Mouse (Mus musculus): ENCODE measurements around the gene Mllt3. TPM values are rescaled to one million over a fixed set of nuclear protein-coding genes. Genes with fewer than 3 reads are reported as not detected.

Gene Mllt3
- polyA plus RNA-seq, 1 experiment from 2014 or later, result 34.8 TPM

DNA sequence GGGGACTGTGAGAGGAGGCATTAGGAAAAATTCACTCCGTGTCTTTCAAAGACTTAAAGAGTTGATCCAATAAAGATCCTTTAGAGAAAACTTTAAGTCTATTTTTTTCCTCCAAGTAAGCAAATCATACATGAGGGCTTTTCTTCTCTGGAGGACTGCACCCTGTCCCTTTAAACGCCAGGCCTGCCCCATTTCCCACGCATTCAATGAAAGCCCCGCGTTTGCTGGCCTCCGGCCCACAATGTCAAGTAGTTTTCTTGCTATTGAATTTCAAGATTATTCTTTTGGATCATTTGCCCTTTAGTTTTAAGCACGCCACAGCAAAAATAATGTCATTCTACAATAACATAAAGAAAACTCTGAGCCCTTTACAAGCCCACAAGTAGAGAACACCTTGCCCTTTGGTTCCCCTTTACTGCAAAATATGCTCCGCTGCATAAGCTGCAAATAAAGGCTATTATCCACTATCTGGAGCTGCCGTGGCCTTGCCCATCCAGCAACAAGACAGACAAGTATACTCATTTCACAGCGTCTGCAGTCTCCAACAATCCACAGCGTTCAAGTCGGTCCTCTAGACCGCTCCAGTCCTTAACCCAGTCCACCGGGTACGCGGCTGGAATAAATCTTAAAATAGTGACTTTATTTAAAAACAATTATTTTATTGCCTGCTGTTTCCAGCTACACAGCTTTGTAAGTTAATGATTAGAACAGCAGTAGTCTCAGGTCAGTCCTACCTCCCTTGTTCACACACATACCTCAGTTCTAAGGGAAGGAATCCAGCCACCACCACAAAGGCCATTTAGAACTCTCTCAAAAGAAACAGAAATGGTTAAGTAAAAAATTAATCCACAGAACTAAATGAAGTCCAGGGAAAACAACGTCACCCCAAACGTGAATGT lies 15.5 kb downstream of the Mllt3 start:
- WGBS (ENCODE audit: insufficient replicate concordance), result 79% methylated on average over 18 of the region's 18 CpGs

DNA sequence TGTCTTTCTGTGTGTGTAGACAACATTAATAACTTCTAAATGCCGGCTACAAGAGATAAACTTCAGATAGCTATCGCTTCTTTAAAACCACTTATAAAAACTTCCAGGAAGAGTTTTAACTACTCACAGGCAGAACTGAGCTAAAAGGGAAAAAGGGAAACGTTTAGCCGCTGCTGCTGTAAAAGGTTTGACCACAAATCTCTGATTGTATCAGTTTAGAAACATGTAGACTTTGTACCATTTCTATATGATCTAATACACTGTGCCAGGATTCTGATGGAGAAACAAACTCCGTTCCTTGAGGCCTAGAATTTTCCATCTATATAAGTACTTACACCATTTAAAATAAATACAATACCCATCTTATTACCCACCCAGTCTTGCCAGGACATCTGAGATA lies 17.4 kb downstream of the Mllt3 start:
- 32% methylated on average over 5 of the region's 5 CpGs for WGBS (ENCODE audit: insufficient replicate concordance)
- H3K27ac ChIP-seq (ENCODE audit: low read depth), result no peak overlapping the region
- H3K4me2 ChIP-seq (ENCODE audit: low read depth, low read length), result no peak overlapping the region
- ATAC-seq, result no peak
- no peaks in the 10 kb centered on the region for H3K36me3 ChIP-seq (replicated peaks; ENCODE audit: insufficient read depth, low read length)
- no peak overlapping the region for H3K4me3 ChIP-seq (ENCODE audit: low read depth, low read length)
- H3K9me3 ChIP-seq (ENCODE audit: low read length), result no peaks in the 10 kb centered on the region
- no peaks in the 10 kb centered on the region for H3K27me3 ChIP-seq (ENCODE audit: insufficient read depth, low read length)
- H3K4me1 ChIP-seq (ENCODE audit: insufficient read depth), result no peaks in the 10 kb centered on the region
- H3K9ac ChIP-seq (replicated peaks), result no peak overlapping the region
- TF ChIP-seq CTCF (IDR thresholded peaks at IDR 0.05; ENCODE audit: low read depth) (no peak), EP300 (IDR thresholded peaks at IDR 0.05; ENCODE audit: low read depth) (no peak)
- DNase-seq, result no peak

More for the DNA sequence above, 15.5 kb downstream of the Mllt3 start:
- Histone ChIP-seq H3K4me2 (ENCODE audit: low read depth, low read length) (no peak overlapping the region), H3K27ac (ENCODE audit: low read depth) (no peak overlapping the region), H3K9me3 (ENCODE audit: low read length) (no peaks in the 10 kb centered on the region), H3K27me3 (ENCODE audit: insufficient read depth, low read length) (no peaks in the 10 kb centered on the region), H3K36me3 (replicated peaks; ENCODE audit: insufficient read depth, low read length) (no peaks in the 10 kb centered on the region), H3K4me3 (ENCODE audit: low read depth, low read length) (no peak overlapping the region), H3K9ac (replicated peaks) (no peak overlapping the region), H3K4me1 (ENCODE audit: insufficient read depth) (no peaks in the 10 kb centered on the region)
- TF ChIP-seq CTCF (IDR thresholded peaks at IDR 0.05; ENCODE audit: low read depth) (no peak), EP300 (IDR thresholded peaks at IDR 0.05; ENCODE audit: low read depth) (no peak)
- no peak for DNase-seq
- no peak for ATAC-seq

DNA sequence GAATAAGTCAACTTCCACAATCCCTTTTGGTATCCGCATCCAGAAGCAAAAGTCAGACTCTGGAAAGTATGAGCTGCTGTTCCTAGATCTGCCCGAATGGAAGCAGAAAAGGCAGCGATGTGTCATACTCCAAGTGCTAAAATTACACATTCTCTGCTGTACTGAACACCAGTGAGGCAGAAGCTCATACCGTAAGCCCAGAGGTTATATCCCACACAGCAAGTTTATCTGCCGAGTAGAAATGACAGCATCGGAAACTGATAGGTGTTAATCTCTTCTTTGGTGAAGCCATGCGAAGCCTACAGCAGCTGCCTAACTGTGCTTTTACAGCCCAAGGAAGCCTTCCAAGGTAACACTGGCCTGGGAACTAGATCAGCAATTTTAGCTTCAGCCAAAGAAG lies 17.9 kb downstream of the Mllt3 start:
- Histone ChIP-seq H3K4me2 (ENCODE audit: low read depth, low read length) (no peak overlapping the region), H3K36me3 (replicated peaks; ENCODE audit: insufficient read depth, low read length) (no peaks in the 10 kb centered on the region), H3K4me1 (ENCODE audit: insufficient read depth) (no peaks in the 10 kb centered on the region), H3K9ac (replicated peaks) (no peak overlapping the region), H3K27ac (ENCODE audit: low read depth) (no peak overlapping the region), H3K4me3 (ENCODE audit: low read depth, low read length) (no peak overlapping the region), H3K9me3 (ENCODE audit: low read length) (no peaks in the 10 kb centered on the region), H3K27me3 (ENCODE audit: insufficient read depth, low read length) (no peaks in the 10 kb centered on the region)
- DNase-seq (no peak), ATAC-seq (no peak)
- 65% methylated on average over 7 of the region's 7 CpGs for WGBS (ENCODE audit: insufficient replicate concordance)
- no peak for TF ChIP-seq EP300 (IDR thresholded peaks at IDR 0.05; ENCODE audit: low read depth)
- TF ChIP-seq CTCF (IDR thresholded peaks at IDR 0.05; ENCODE audit: low read depth), result no peak

DNA sequence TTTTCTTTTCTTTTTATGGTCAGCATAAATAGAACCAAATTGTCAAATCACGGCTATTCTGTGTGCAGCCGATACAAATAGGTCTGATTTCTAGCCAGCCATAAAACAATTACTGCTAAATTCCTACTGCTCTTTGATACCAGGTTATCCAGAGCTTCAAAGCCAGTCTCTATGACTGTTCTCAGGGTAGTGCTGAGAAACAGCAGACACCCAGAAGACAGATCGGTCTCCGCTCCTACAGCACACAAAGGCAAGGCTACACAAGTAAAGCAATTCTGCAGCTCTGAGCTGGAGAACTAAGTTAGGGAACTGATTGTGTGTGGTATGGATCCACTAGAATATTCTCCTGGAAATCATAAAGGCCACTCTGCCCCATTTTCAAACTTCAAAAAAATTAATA lies 20.4 kb downstream of the Mllt3 start:
- no peak for ATAC-seq
- Histone ChIP-seq H3K9ac (replicated peaks) (no peak overlapping the region), H3K9me3 (ENCODE audit: low read length) (no peaks in the 10 kb centered on the region), H3K36me3 (replicated peaks; ENCODE audit: insufficient read depth, low read length) (no peaks in the 10 kb centered on the region), H3K27ac (ENCODE audit: low read depth) (no peak overlapping the region), H3K4me2 (ENCODE audit: low read depth, low read length) (no peak overlapping the region), H3K4me1 (ENCODE audit: insufficient read depth) (no peaks in the 10 kb centered on the region), H3K4me3 (ENCODE audit: low read depth, low read length) (no peak overlapping the region), H3K27me3 (ENCODE audit: insufficient read depth, low read length) (no peaks in the 10 kb centered on the region)
- TF ChIP-seq EP300 (IDR thresholded peaks at IDR 0.05; ENCODE audit: low read depth), result no peak
- TF ChIP-seq CTCF (IDR thresholded peaks at IDR 0.05; ENCODE audit: low read depth), result no peak
- no peak for DNase-seq
- 80% methylated on average over 4 of the region's 4 CpGs for WGBS (ENCODE audit: insufficient replicate concordance)

DNA sequence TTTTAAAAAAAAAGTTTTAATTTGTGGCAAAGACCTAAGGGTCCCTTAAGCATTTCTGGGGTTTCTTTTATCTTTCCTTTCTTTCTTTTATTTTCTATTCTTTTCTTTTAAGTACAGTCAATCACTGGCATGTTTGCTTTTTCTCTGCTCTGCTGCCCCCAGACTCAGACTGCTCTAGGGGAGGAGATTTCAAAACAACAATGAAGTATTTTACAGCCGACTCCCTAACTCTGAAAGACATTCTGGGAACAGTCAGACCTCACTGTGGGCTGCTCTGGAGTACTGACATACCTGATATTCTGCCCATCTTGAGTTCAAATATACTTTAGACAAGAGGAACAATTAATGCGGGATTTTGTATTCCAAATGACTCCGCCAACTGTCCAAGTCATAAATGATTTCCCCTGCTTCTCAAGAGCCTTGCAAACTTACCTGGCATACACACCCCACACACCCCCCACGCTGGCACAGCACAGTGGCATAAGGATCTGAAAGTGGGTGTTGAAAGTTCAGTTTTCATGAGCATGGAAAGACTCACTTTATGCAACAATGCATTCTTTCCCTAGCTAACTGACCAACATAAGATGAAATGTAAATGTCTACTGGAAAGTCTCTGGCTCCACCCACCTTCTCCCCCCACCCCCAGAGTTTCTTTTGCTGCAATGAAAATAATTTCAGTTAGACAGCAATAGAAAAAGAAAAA lies 21.1 kb downstream of the Mllt3 start:
- 80% methylated on average over 4 of the region's 4 CpGs for WGBS (ENCODE audit: insufficient replicate concordance)
- H3K4me2 ChIP-seq (ENCODE audit: low read depth, low read length), result no peak overlapping the region
- no peaks in the 10 kb centered on the region for H3K9me3 ChIP-seq (ENCODE audit: low read length)
- no peak overlapping the region for H3K9ac ChIP-seq (replicated peaks)
- ATAC-seq (no peak), DNase-seq (no peak)
- no peak overlapping the region for H3K4me3 ChIP-seq (ENCODE audit: low read depth, low read length)
- H3K27me3 ChIP-seq (ENCODE audit: insufficient read depth, low read length), result no peaks in the 10 kb centered on the region
- no peaks in the 10 kb centered on the region for H3K4me1 ChIP-seq (ENCODE audit: insufficient read depth)
- H3K36me3 ChIP-seq (replicated peaks; ENCODE audit: insufficient read depth, low read length), result no peaks in the 10 kb centered on the region
- H3K27ac ChIP-seq (ENCODE audit: low read depth), result no peak overlapping the region
- TF ChIP-seq CTCF (IDR thresholded peaks at IDR 0.05; ENCODE audit: low read depth) (no peak), EP300 (IDR thresholded peaks at IDR 0.05; ENCODE audit: low read depth) (no peak)

DNA sequence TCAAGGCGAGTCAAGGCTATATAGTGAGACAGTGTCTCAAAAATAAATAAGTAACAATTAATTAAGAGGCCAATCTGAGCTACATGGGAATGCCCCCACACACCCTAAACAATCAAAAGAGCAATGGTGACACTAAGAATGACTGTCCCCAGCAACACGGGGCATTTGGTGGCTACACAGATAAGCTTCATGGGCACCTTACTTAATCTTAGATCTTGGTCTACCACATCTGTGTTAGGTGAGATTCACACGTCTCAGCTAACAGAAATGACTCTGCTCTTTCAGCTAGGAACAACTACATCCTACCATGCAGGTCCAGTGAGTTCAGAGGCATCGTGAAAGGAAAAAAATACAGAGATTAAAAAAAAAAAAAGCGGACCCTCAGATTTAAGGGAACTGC lies 22.7 kb downstream of the Mllt3 start:
- H3K9ac ChIP-seq (replicated peaks), result no peak overlapping the region
- 68% methylated on average over 5 of the region's 5 CpGs for WGBS (ENCODE audit: insufficient replicate concordance)

More for the DNA sequence above, 22.7 kb downstream of the Mllt3 start:
- H3K4me1 ChIP-seq (ENCODE audit: insufficient read depth), result no peaks in the 10 kb centered on the region
- no peak overlapping the region for H3K27ac ChIP-seq (ENCODE audit: low read depth)
- no peak overlapping the region for H3K4me3 ChIP-seq (ENCODE audit: low read depth, low read length)
- no peaks in the 10 kb centered on the region for H3K27me3 ChIP-seq (ENCODE audit: insufficient read depth, low read length)
- no peak for ATAC-seq
- no peaks in the 10 kb centered on the region for H3K9me3 ChIP-seq (ENCODE audit: low read length)
- H3K4me2 ChIP-seq (ENCODE audit: low read depth, low read length), result no peak overlapping the region
- no peak for DNase-seq
- TF ChIP-seq EP300 (IDR thresholded peaks at IDR 0.05; ENCODE audit: low read depth) (no peak), CTCF (IDR thresholded peaks at IDR 0.05; ENCODE audit: low read depth) (no peak)
- H3K36me3 ChIP-seq (replicated peaks; ENCODE audit: insufficient read depth, low read length), result no peaks in the 10 kb centered on the region
